Mouse (Mus musculus) stomach, postnatal 0 days (tissue): ENCODE measurements around the gene Setd7. TPM values are rescaled to one million over a fixed set of nuclear protein-coding genes. Genes with fewer than 3 reads are reported as not detected.

ENCODE experiments used
- ATAC-seq: fragments of 200-750 bp; cut with Nextera tagmentation; 2 replicates; pipeline ENCODE4 v1.8.0; 2017; ENCODE audit not compliant: low FRiP score, low TSS enrichment
- DNase-seq: peaks from one replicate; pipeline ENCODE4 v3.0.0-alpha.2; 2016; ENCODE audit warnings: low spot score
- H3K27ac ChIP-seq: fragments of 300-500 bp; sonication (generic); replicated peaks from 2 replicates; pipeline ENCODE4 v1.5.1; 2014; ENCODE audit warnings: mild to moderate bottlenecking, control low read depth
- H3K27me3 ChIP-seq: fragments of 300-500 bp; sonication (generic); 2 replicates; pipeline ENCODE4 v1.6.1; 2014; ENCODE audit warnings: low read length; ENCODE audit not compliant: control insufficient read depth, insufficient read depth
- H3K36me3 ChIP-seq: fragments of 300-500 bp; sonication (generic); 2 replicates; pipeline ENCODE4 v1.6.1; 2014; ENCODE audit warnings: low read length, mixed read lengths; ENCODE audit not compliant: control insufficient read depth, insufficient read depth
- H3K4me1 ChIP-seq: fragments of 300-500 bp; sonication (generic); replicated peaks from 2 replicates; pipeline ENCODE4 v1.6.1; 2014; ENCODE audit warnings: antibody characterized with exemption; ENCODE audit not compliant: control insufficient read depth, insufficient read depth
- H3K4me2 ChIP-seq: fragments of 300-500 bp; sonication (generic); replicated peaks from 2 replicates; pipeline ENCODE4 v1.6.1; 2014; ENCODE audit warnings: low read depth, mild to moderate bottlenecking, control low read depth, moderate library complexity
- H3K4me3 ChIP-seq: fragments of 300-500 bp; sonication (generic); 2 replicates; pipeline ENCODE4 v1.5.1; 2014; ENCODE audit warnings: low read depth, low read length, control low read depth
- H3K9ac ChIP-seq: fragments of 300-500 bp; sonication (generic); 2 replicates; pipeline ENCODE4 v1.6.1; 2014; ENCODE audit warnings: mild to moderate bottlenecking, low read length, control low read depth, mixed read lengths
- H3K9me3 ChIP-seq: fragments of 300-500 bp; sonication (generic); 2 replicates; pipeline ENCODE4 v1.6.1; 2016; ENCODE audit warnings: low read length; ENCODE audit not compliant: control insufficient read depth
- CTCF ChIP-seq: IDR thresholded peaks from 2 replicates; pipeline ENCODE4 v1.5.1; 2016; ENCODE audit warnings: antibody characterized with exemption, low read depth, mild to moderate bottlenecking, moderate library complexity
- EP300 ChIP-seq: optimal IDR thresholded peaks from 2 replicates; pipeline ENCODE3; 2016; ENCODE audit warnings: antibody characterized with exemption
- WGBS: fragments of 180-500 bp; shearing (Covaris S2); extraction: QIAGEN DNeasy Blood & Tissue Kit; methylation state at CpG from one replicate; pipeline ENCODE4 v1.1.7; 2014; 5-methylcytosine and 5-hydroxymethylcytosine counted together
- polyA plus RNA-seq: library from polyadenylated mRNA; unstranded; fragments of >200 nt; fragmentation: Nextera tagmentation; extraction: Ambion mirVana; gene quantifications from 2 replicates; pipeline ENCODE4 v1.2.1, GENCODE M21; 2015

Setd7 gene
- polyA plus RNA-seq, 1 experiment from 2014 or later = 1.8 TPM

DNA sequence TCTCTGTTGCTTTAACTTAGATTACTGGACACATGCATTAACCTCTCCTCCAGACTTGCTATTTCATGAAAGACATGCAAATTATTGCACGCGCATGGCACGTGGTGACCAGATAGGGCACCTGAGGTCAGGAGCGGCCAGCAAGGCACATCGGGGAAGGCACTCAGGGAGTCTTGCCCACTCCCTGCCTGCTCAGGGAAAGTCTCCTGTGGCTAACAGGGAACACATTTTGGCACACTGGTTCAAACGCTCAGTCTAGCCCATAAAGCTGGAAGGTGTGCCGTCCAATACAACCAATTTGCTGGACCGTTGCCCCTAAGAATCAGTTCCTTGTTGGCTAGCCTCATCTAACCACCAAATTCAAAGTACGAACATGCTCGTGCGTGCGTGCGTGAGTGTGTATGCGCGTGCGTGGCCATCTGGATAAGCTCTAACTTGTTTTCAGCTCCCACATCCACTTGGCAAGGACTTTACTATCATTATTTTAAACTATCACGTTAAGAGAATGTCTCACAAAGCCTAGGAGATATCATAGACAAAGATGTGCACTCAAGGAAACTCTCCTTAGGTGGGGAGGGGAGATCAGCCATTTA, 11.6 kb downstream of the Setd7 start:
- Histone ChIP-seq H3K27me3 (no peaks in the 10 kb centered on the region), H3K4me1 (0 out of 2 replicates have a peak, but pooled peaks cover 6% of the 10 kb centered on the region), H3K9me3 (no peaks in the 10 kb centered on the region), H3K9ac (no peak overlapping the region), H3K27ac (no peak overlapping the region), H3K4me2 (no peak overlapping the region), H3K4me3 (no peak overlapping the region), H3K36me3 (peaks cover 7% of the 10 kb centered on the region; the same call in 1 of the 2 replicates)
- no peak for TF ChIP-seq EP300
- TF ChIP-seq CTCF = no peak
- 85% methylated on average over 17 of the region's 17 CpGs for WGBS
- ATAC-seq (no peak), DNase-seq (no peak)

- no peak overlapping the region for H3K27ac ChIP-seq
- no peaks in the 10 kb centered on the region for H3K27me3 ChIP-seq
- H3K4me1 ChIP-seq = 0 out of 2 replicates have a peak, but pooled peaks cover under 1% of the 10 kb centered on the region
- DNase-seq = no peak
- H3K4me3 ChIP-seq = no peak overlapping the region
- peaks cover 7% of the 10 kb centered on the region; the same call in 1 of the 2 replicates for H3K36me3 ChIP-seq
- 82% methylated on average over 6 of the region's 6 CpGs for WGBS
- no peak for ATAC-seq
- no peak overlapping the region for H3K9ac ChIP-seq
- no peaks in the 10 kb centered on the region for H3K9me3 ChIP-seq
- H3K4me2 ChIP-seq = no peak overlapping the region
- TF ChIP-seq EP300 (no peak), CTCF (no peak)
These were observed 13.1 kb downstream of the Setd7 start for GRCm38 (mm10) chr3:51547577-51547976.

- Histone ChIP-seq H3K27ac (no peak overlapping the region), H3K4me3 (no peak overlapping the region), H3K36me3 (peaks cover 16% of the 10 kb centered on the region; the same call in 1 of the 2 replicates), H3K4me1 (no peaks in the 10 kb centered on the region), H3K9me3 (no peaks in the 10 kb centered on the region), H3K4me2 (no peak overlapping the region), H3K9ac (no peak overlapping the region), H3K27me3 (no peaks in the 10 kb centered on the region)
- 75% methylated on average over 19 of the region's 19 CpGs for WGBS
- DNase-seq = no peak
- ATAC-seq = no peak
- TF ChIP-seq CTCF (no peak), EP300 (no peak)
These were observed 16.1 kb downstream of the Setd7 start for GRCm38 (mm10) chr3:51544442-51545128.

DNA sequence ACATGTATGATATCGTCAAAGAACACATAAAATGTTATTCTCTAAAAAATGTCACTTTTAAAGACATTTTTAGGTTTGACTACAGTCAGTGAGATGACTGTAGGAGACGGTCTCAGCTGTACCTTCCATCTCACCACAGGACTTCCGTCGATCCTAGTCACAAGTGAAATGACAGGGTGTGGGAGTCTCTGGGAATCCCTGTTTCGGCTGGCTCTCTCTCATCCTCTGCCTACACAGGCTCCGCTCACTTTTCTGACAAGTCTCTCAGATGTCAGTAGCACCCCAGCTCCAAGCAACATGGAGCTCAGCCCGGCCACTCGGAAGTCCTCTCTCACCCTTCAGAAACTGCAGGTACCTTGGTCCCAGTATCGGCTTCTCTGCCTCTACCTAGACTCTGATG, 20.0 kb downstream of the Setd7 start:
- 96% methylated on average over 9 of the region's 9 CpGs for WGBS
- peaks cover 17% of the 10 kb centered on the region for H3K36me3 ChIP-seq
- no peak for TF ChIP-seq CTCF
- TF ChIP-seq EP300 = no peak
- no peak overlapping the region for H3K4me2 ChIP-seq
- no peak overlapping the region for H3K27ac ChIP-seq
- H3K4me1 ChIP-seq = no peaks in the 10 kb centered on the region
- H3K27me3 ChIP-seq = no peaks in the 10 kb centered on the region
- no peak overlapping the region for H3K9ac ChIP-seq
- no peaks in the 10 kb centered on the region for H3K9me3 ChIP-seq
- DNase-seq = no peak
- no peak overlapping the region for H3K4me3 ChIP-seq
- no peak for ATAC-seq

DNA sequence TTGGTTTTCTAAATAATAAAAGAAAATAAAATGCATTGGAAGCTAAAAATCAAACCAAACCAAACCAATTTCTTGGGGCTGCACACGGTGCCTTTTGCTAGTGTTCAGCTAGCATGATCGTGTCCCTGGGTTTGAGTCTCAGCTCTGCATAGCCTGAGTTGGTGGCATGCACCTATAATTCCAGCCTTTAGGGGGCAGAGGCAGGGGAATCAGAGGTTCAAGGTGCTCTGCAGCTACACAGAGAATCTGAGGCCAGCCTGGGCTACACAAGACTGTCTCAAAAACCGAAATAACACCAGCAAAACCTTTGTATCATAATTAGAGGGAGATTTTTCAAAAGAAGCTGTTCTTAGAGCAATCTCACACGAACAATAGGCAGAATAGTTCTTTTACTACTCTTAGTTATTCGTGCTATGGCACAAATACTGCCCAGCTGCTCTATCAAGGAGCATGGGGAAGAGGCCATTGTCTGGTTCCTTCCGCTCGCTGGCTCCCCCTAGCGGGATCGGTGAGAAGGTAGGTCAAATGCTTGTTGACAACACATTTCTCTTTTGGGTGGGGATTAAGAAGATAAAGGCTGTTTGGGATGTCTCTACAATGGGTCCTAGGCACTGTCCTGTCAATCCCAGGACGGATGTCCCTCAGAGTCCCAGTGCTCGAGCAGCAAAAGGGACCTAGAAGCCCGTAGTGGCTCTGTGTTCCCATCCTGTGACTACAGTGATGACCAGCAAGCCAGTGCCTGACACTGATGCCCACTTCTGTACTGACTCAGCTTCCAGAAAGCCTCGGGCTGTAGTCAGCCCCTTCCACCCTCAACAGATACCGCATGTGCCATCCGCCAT, 20.9 kb downstream of the Setd7 start:
- peaks cover 22% of the 10 kb centered on the region for H3K36me3 ChIP-seq
- H3K4me2 ChIP-seq = no peak overlapping the region
- no peaks in the 10 kb centered on the region for H3K9me3 ChIP-seq
- H3K9ac ChIP-seq = no peak overlapping the region
- 53% methylated on average over 15 of the region's 15 CpGs for WGBS
- H3K4me3 ChIP-seq = no peak overlapping the region
- TF ChIP-seq EP300 (no peak), CTCF (peak; percentile 81)
- no peaks in the 10 kb centered on the region for H3K4me1 ChIP-seq
- ATAC-seq = peak; percentile 35; the same call in 1 of the 2 replicates
- peak; percentile 81 for DNase-seq
- no peak overlapping the region for H3K27ac ChIP-seq
- H3K27me3 ChIP-seq = no peaks in the 10 kb centered on the region
